Mouse (Mus musculus) liver, adult 2 months (tissue): ENCODE results near the gene Mnat1. TPM values are rescaled to one million over a fixed set of nuclear protein-coding genes. Genes with fewer than 3 reads are reported as not detected.

ENCODE experiments used
- DNase-seq: peaks from one replicate; pipeline ENCODE4 v3.0.0-alpha.2; 2011; ENCODE audit warnings: low read depth, low spot score; ENCODE audit errors: extremely low read depth
- H3K27ac ChIP-seq: fragments of 200-500 bp; replicated peaks from 2 replicates; pipeline ENCODE4 v1.5.1; 2012; ENCODE audit warnings: low read depth, mild to moderate bottlenecking, control low read depth, inconsistent platforms, low read length; ENCODE audit not compliant: insufficient read depth
- H3K27me3 ChIP-seq: fragments of 200-500 bp; 2 replicates; pipeline ENCODE4 v1.6.1; 2012; ENCODE audit warnings: mild to moderate bottlenecking, moderate library complexity, low read length, inconsistent platforms; ENCODE audit not compliant: control insufficient read depth, insufficient read depth
- H3K36me3 ChIP-seq: fragments of 200-500 bp; 2 replicates; pipeline ENCODE4 v1.6.1; 2012; ENCODE audit warnings: low read length, inconsistent platforms; ENCODE audit not compliant: control insufficient read depth, insufficient read depth
- H3K4me1 ChIP-seq: fragments of 200-500 bp; 2 replicates; pipeline ENCODE4 v1.6.1; 2011; ENCODE audit warnings: low read length; ENCODE audit not compliant: control insufficient read depth, insufficient read depth
- H3K4me3 ChIP-seq: fragments of 200-500 bp; 2 replicates; pipeline ENCODE4 v1.5.1; 2011; ENCODE audit warnings: low read depth, mild to moderate bottlenecking, control low read depth, low read length, moderate library complexity; ENCODE audit not compliant: insufficient read depth
- H3K79me2 ChIP-seq: fragments of 200-500 bp; 2 replicates; pipeline ENCODE4 v1.6.1; 2012; ENCODE audit warnings: inconsistent platforms, mild to moderate bottlenecking, low read length, moderate library complexity; ENCODE audit not compliant: control insufficient read depth, insufficient read depth
- H3K9ac ChIP-seq: fragments of 200-500 bp; 2 replicates; pipeline ENCODE4 v1.6.1; 2012; ENCODE audit warnings: low read depth, mild to moderate bottlenecking, control low read depth, inconsistent platforms, low read length
- CTCF ChIP-seq: fragments of 200-500 bp; IDR thresholded peaks from 2 replicates; pipeline ENCODE4 v1.5.1; 2011; ENCODE audit warnings: low read depth, low read length, control low read depth
- POLR2A ChIP-seq: fragments of 200-500 bp; IDR thresholded peaks from 2 replicates; pipeline ENCODE4 v1.6.1; 2011; ENCODE audit warnings: low read length, control low read depth; ENCODE audit not compliant: insufficient read depth; ENCODE audit errors: extremely low read depth
- WGBS: fragments of 180-500 bp; shearing (Covaris S2); methylation state at CpG from one replicate; pipeline ENCODE4 v1.1.7; 2018; 5-methylcytosine and 5-hydroxymethylcytosine counted together
- polyA plus RNA-seq: library from polyadenylated mRNA; depleted of rRNA; stranded (reverse); fragments of >200 nt; gene quantifications from 2 replicates; pipeline ENCODE4 v1.2.3, GENCODE M21; 2012; rRNA removed
- total RNA-seq: library from RNA; depleted of rRNA; stranded (reverse); fragments of >200 nt; gene quantifications from 2 replicates; pipeline ENCODE4 v1.2.3, GENCODE M21; 2014; rRNA removed

The Mnat1 gene
- total and polyA plus RNA-seq, 2 experiments, result 3.4 to 10.6 TPM

- WGBS, result 94% methylated on average over 4 of the region's 4 CpGs
- Histone ChIP-seq H3K4me1 (no peaks in the 10 kb centered on the region; the same call in 1 of the 2 replicates), H3K27me3 (no peaks in the 10 kb centered on the region), H3K9ac (no peak overlapping the region), H3K4me3 (no peak overlapping the region), H3K79me2 (no peaks in the 10 kb centered on the region), H3K27ac (no peak overlapping the region), H3K36me3 (0 out of 2 replicates have a peak, but pooled peaks cover 2% of the 10 kb centered on the region)
- TF ChIP-seq POLR2A (no peak), CTCF (no peak)
- DNase-seq, result no peak
These were observed 184.2 kb downstream of the Mnat1 start for GRCm38 (mm10) chr12:73307750-73308149.

- no peak for TF ChIP-seq POLR2A
- TF ChIP-seq CTCF, result no peak
- Histone ChIP-seq H3K27ac (no peak overlapping the region), H3K27me3 (no peaks in the 10 kb centered on the region), H3K4me3 (no peak overlapping the region), H3K9ac (no peak overlapping the region), H3K79me2 (no peaks in the 10 kb centered on the region), H3K4me1 (no peaks in the 10 kb centered on the region; the same call in 1 of the 2 replicates), H3K36me3 (0 out of 2 replicates have a peak, but pooled peaks cover 2% of the 10 kb centered on the region)
- no peak for DNase-seq
- WGBS, result 94% methylated on average over 2 of the region's 2 CpGs
These were observed 185.2 kb downstream of the Mnat1 start for GRCm38 (mm10) chr12:73308711-73309110.

GRCm38 (mm10) chr12:73317706-73318686 lies 194.5 kb downstream of the Mnat1 start:
- H3K79me2 ChIP-seq, result no peaks in the 10 kb centered on the region
- WGBS, result 86% methylated on average over 7 of the region's 7 CpGs
- TF ChIP-seq POLR2A, result no peak
- TF ChIP-seq CTCF, result no peak
- peaks cover 6% of the 10 kb centered on the region; the same call in 1 of the 2 replicates for H3K36me3 ChIP-seq
- peaks cover 3% of the 10 kb centered on the region for H3K4me1 ChIP-seq
- H3K9ac ChIP-seq, result no peak overlapping the region
- H3K27ac ChIP-seq, result no peak overlapping the region
- no peak overlapping the region for H3K4me3 ChIP-seq
- no peak for DNase-seq
- H3K27me3 ChIP-seq, result no peaks in the 10 kb centered on the region

Other genes with a start within 250 kb of the Mnat1 start
- not detected in 2 replicates for gene Six6, start 183.8 kb upstream of the Mnat1 start, total RNA-seq
- not detected in 2 replicates for gene Six6, start 183.8 kb upstream of the Mnat1 start, polyA plus RNA-seq
- not detected in 2 replicates for gene 4930447C04Rik, start 182.9 kb upstream of the Mnat1 start, total RNA-seq
- not detected in 2 replicates for gene 4930447C04Rik, start 182.9 kb upstream of the Mnat1 start, polyA plus RNA-seq
- 0.09 TPM in 1 of 2 replicates, not detected in the other for gene Six1, start 69.8 kb upstream of the Mnat1 start, total RNA-seq
- not detected in 2 replicates for gene Six1, start 69.8 kb upstream of the Mnat1 start, polyA plus RNA-seq
- under 0.01 and 0.09 TPM in 2 replicates for gene Six4, start 10.3 kb upstream of the Mnat1 start, total RNA-seq
- not detected in 2 replicates for gene Six4, start 10.3 kb upstream of the Mnat1 start, polyA plus RNA-seq
- 6.0 and 8.4 TPM in 2 replicates for gene Trmt5, start 163.0 kb downstream of the Mnat1 start, total RNA-seq
- 2.5 and 3.1 TPM in 2 replicates for gene Trmt5, start 163.0 kb downstream of the Mnat1 start, polyA plus RNA-seq
- gene Slc38a6, start 163.1 kb downstream of the Mnat1 start, total RNA-seq, result 8.1 and 11.2 TPM in 2 replicates
- gene Slc38a6, start 163.1 kb downstream of the Mnat1 start, polyA plus RNA-seq, result 4.5 and 8.6 TPM in 2 replicates